8 mouse cellular contexts compared by ENCODE assay signal in the genomic region with DNA sequence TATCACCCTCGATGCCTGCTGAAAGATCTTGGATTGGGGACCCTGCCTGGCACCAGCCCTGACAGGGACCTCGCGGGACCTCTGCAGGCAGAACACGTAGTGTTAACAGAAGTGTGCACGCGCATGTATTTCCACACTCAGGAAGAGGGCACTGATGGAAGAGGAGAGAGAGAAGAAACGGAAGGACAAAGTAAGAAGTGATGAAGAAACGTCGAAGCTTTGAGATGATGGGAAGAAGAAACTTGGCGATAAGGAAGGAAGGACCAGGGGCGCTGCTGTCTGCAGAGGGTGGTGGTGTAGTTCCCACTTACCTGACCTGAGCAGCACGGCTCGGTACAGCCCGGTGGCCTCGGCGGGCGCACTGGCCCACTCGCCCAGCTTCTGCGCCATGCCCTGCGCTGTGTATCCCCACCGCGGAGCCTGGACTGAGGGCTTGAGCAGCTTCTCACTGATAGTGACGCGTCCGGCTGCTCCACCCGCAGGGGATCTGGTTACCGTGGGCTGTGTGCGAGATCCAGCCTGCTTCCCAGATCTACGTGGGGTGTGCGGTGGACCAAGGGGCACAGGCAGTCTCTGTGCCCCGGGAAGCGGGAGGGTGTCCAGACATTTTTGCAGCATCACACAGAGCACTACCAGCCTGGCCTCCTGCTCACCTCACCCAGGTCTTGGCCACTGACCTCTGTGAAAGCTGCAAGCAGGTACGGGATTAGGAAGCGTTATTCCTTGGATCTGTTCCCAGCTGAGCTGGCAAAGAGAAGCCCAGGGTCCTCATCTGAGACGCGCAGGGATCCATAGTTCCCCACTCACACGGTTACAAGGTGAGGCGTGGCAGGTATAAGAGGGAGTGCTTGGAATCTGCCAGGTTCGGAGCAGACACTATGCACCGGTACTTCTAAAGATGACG. TPM values are rescaled to one million over a fixed set of nuclear protein-coding genes. Genes with fewer than 3 reads are reported as not detected.
DNase-seq lines count a peak whose midpoint lies in the region; ATAC-seq and TF ChIP-seq lines count a peak whose summit lies in the region.

A gene (minus strand): TSS at position 830 of the 904 bp plus-strand sequence.

- no peak for TF ChIP-seq POLR2A in testis, adult 2 months (IDR thresholded peaks at IDR 0.05; ENCODE audit: control insufficient read depth, low read depth, low read length)

- H3K9ac ChIP-seq in limb, embryonic 12.5 days (replicated peaks): peak within 1 kb of the TSS; percentile 40; the same call in 1 of the 2 replicates
- no peak within 1 kb of the TSS for H3K9ac ChIP-seq in stomach, embryonic 14.5 days (replicated peaks; ENCODE audit: low read depth, low read length)

- H3K27ac ChIP-seq in testis, adult 2 months (ENCODE audit: control insufficient read depth, insufficient read depth, low read depth, low read length): no peak within 1 kb of the TSS
- no peak within 1 kb of the TSS for H3K27ac ChIP-seq in limb, embryonic 12.5 days
- no peak within 1 kb of the TSS for H3K27ac ChIP-seq in stomach, embryonic 14.5 days (ENCODE audit: low read length)

- intact Hi-C loops in gastrocnemius, postnatal 14 days (cut with DNase I; ENCODE audit: low total_unique reads): no loop called here

- H3K36me3 ChIP-seq in testis, adult 2 months (ENCODE audit: control insufficient read depth, insufficient read depth, low read length): no peaks in the 10 kb centered on the region
- H3K36me3 ChIP-seq in limb, embryonic 12.5 days: no peaks in the 10 kb centered on the region
- H3K36me3 ChIP-seq in stomach, embryonic 14.5 days (ENCODE audit: control insufficient read depth, insufficient read depth, low read length): no peaks in the 10 kb centered on the region

- DNase-seq in embryo, embryonic 11 days: peak; percentile 41
- DNase-seq in embryo, embryonic 10 days (ENCODE audit: low spot score): no peak
- DNase-seq in testis, postnatal 10 days (ENCODE audit: low spot score): no peak
- DNase-seq in gastrocnemius, postnatal 14 days: no peak
- DNase-seq in cerebellum, adult 9-10 months: no peak

- no peaks in the 10 kb centered on the region for H3K27me3 ChIP-seq in testis, adult 2 months (ENCODE audit: control insufficient read depth, insufficient read depth, low read length)
- peaks cover 53% of the 10 kb centered on the region for H3K27me3 ChIP-seq in limb, embryonic 12.5 days
- H3K27me3 ChIP-seq in stomach, embryonic 14.5 days (ENCODE audit: control insufficient read depth, insufficient read depth, low read length): peaks cover 10% of the 10 kb centered on the region

- H3K9me3 ChIP-seq in limb, embryonic 12.5 days: no peaks in the 10 kb centered on the region
- H3K9me3 ChIP-seq in stomach, embryonic 14.5 days (ENCODE audit: control insufficient read depth, low read depth, low read length): no peaks in the 10 kb centered on the region

- ATAC-seq in limb, embryonic 12.5 days (ENCODE audit: insufficient number of reproducible peaks, insufficient read depth, low FRiP score, low TSS enrichment, low read depth): peak; percentile 53; the same call in 1 of the 2 replicates
- ATAC-seq in stomach, embryonic 14.5 days (ENCODE audit: insufficient number of reproducible peaks, insufficient read depth, low FRiP score, low read depth): no peak

- H3K4me3 ChIP-seq in testis, adult 2 months (ENCODE audit: control insufficient read depth, low read depth, low read length): peak within 1 kb of the TSS; percentile 25
- H3K4me3 ChIP-seq in limb, embryonic 12.5 days (replicated peaks): peak within 1 kb of the TSS; percentile 31
- peak within 1 kb of the TSS; percentile 17; the same call in 1 of the 2 replicates for H3K4me3 ChIP-seq in stomach, embryonic 14.5 days (ENCODE audit: low read depth, low read length)

- peak within 1 kb of the TSS; percentile 60 for H3K4me2 ChIP-seq in limb, embryonic 12.5 days
- H3K4me2 ChIP-seq in stomach, embryonic 14.5 days (replicated peaks; ENCODE audit: low read depth, low read length): peak within 1 kb of the TSS; percentile 40

- WGBS in limb, embryonic 12.5 days: 10% methylated on average over 41 of the region's 41 CpGs
- 7% methylated on average over 41 of the region's 41 CpGs for WGBS in stomach, embryonic 14.5 days

- TF ChIP-seq CTCF in testis, adult 2 months (IDR thresholded peaks at IDR 0.05; ENCODE audit: control insufficient read depth, insufficient read depth, insufficient replicate concordance, low read depth, low read length): no peak

- H3K4me1 ChIP-seq in testis, adult 2 months (ENCODE audit: control insufficient read depth, insufficient read depth, low read length): peaks cover 13% of the 10 kb centered on the region
- H3K4me1 ChIP-seq in limb, embryonic 12.5 days (replicated peaks): peaks cover 29% of the 10 kb centered on the region
- H3K4me1 ChIP-seq in stomach, embryonic 14.5 days (ENCODE audit: control insufficient read depth, insufficient read depth, low read length): peaks cover 7% of the 10 kb centered on the region; the same call in 1 of the 2 replicates

RNA-seq across cellular contexts. Expression of the gene that starts here (rescaled TPM):
- 1.3 and 2.4 TPM in 2 replicates for polyA plus RNA-seq in testis, adult 2 months (2012; rRNA removed)
- 0.23 and 0.35 TPM in 2 replicates for polyA plus RNA-seq in limb, embryonic 12.5 days (2016; fragmentation: Nextera tagmentation; extraction: Ambion mirVana)
- 0.30 and 0.43 TPM in 2 replicates for polyA plus RNA-seq in stomach, embryonic 14.5 days (2014; fragmentation: Nextera tagmentation; extraction: Ambion mirVana)
- total RNA-seq in gastrocnemius, postnatal 14 days (2021): 1 to 10 TPM; 2.8 to 8.4 TPM

Comparison
In these comparisons a context has a peak if more than half of its experiments do, and no peak if none do; other contexts are left out.
1. Peak in ATAC-seq, H3K4me3 ChIP-seq, H3K9ac ChIP-seq and H3K4me2 ChIP-seq in limb, embryonic 12.5 days; RNA of the gene not detected or under 1 TPM.